Mouse (Mus musculus) thymus, postnatal 0 days (tissue): ENCODE data around the gene Nosip. TPM values are rescaled to one million over a fixed set of nuclear protein-coding genes. Genes with fewer than 3 reads are reported as not detected.

Source experiments
- DNase-seq: peaks from one replicate; pipeline ENCODE4 v3.0.0-alpha.2; 2015; ENCODE audit warnings: low spot score
- polyA plus RNA-seq: library from polyadenylated mRNA; unstranded; fragments of >200 nt; fragmentation: Nextera tagmentation; extraction: Ambion mirVana; gene quantifications from 2 replicates; pipeline ENCODE4 v1.2.1, GENCODE M21; 2015

Nosip gene
- polyA plus RNA-seq, 1 experiment from 2014 or later: 84.4 TPM

DNA sequence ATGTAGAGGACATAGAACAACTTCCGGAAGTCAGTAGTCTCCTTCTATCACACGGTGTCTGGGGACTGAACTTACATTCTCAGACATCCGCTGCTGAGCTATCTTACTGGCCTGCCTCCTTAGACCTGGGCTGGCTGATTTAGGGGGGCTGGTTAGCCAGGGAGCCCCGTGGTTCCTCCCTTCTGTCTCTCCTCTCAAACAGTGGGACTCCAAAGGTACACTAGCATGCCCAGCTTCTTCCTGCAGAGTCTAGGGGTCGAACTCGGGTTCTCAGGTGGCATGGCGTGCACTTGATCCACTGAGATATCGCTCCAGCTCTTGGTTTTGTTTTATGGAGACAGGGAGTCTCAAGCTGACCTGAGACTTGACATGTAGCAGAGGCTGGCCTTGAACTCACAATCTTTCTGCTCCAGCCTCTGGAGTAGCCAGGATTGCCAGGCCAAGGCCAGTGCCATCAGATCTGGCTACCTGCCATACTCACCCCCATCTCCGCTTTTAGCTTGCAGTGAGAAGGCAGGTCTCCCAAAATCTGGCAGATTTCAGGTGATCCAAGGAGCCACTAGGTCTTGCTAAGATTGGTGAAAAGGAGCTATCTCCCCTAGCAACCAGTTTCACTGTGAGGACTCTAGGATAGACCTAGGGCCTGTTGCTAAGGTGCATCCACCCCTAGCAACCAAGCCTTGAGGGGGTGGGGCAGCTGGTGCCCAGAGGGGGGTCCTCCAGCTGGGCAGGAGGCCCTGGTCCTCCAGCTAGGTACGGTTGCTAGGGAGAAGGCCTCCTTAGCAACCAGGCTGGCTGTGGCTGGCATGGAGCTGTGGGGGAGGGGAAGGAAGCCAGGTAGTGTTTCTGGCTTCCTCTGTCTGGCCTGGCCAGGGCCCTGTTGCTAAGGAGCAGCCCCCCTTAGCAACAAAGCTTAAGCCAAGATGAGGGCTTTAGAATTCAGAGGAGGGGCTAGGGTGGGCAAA, 3.3 kb upstream of the Nosip start:
- DNase-seq: no peak

DNA sequence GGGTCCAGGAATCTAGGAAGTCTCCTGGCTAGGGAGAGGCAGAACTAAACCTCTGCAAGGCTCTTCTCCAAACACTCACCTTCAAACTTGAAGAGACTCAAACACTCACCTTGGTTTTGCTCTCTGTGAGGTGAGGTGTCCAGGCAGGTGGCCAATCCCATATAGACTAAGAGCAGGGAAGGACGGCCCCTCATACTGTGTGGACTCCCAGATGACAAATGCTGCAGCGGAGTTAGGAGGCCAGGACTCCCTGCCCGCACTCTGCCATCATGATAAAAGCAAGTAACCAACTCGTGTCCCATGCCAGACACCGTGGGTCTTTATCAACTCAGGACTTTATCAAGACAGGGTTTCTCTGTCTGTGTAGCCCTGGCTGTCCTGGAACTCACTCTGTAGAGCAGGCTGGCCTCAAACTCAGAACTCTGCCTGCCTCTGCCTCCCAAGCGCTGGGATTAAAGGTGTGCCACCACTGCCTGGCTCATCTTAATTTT, 1.6 kb upstream of the Nosip start:
- DNase-seq: no peak

DNA sequence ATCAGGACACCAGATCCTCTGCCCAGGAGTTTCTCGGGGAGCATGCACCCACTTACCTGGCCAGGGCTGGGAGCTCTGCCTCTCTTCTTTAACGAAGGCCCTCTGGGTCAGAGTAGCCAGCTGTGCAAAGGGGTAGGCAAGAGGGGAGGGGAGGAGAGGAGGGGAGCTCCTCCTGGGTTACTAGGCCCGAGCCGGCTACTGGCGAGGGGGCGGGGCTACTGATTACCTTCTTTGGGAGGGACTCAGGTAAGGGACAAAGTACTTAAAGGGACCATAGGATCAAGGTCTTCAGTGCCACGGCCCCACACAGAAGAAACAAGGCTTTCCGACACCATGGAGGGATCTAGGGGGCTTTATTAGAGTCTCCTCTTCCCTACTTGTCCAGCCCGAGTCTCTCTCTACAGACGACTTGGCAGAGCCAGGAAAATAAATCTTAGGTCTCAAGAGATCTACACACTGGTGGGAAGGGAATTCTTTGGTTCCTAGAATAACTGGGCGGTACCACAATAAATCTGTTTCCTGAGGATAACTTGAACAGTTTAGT, 625 bp upstream of the Nosip start:
- no peak for DNase-seq

DNA sequence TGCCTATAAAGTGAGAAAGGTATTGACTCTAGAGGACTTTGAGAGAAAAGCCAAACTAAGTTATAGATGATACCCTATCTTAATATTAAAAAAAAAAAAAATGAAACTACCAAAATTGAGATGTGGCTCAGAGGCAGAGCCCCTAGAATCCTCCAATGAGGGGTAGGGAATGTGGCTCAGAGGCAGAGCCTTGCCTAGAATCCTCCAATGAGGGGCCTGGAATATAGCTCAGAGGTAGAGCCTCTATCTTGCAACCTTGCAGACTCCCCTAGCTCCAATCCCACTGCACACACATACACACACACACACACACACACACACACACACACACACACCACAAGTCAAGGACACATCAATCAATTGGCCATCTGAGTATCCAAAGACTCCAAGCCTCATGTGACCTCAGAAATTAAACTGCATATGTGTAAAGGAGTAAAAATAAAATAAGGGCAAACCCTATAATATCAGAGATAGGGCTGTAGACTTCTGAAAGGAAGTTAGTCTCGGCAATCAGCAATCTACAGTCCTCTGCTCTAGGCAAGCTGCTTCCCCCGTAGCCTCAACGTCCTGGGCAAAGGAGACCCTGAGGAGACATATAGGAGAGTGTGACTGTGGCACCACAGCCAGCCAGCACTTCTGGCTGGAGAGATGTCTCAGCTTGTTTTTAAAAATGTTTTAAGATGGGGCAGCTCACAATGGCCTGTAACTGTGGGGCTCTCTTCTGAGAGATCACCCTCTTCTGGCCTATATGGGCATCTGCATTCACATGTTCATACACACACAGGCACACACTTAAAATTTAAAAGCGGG, 5.2 kb downstream of the Nosip start:
- no peak for DNase-seq

DNA sequence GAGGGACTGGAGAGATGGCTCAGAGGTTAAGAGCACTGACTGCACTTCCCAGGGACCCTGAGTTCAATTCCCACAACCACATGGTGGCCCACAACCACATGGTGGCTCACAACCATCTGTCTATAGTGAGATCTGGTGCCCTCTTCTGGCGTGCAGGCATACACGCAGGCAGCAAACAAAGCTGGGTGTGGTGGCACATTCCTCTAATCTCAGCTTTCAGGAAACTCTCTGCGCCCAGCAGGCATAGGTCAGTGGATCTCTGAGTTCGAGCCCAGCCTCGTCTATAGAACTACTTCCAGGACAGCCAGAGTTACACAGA, 5.7 kb downstream of the Nosip start:
- DNase-seq: peak; percentile 72

DNA sequence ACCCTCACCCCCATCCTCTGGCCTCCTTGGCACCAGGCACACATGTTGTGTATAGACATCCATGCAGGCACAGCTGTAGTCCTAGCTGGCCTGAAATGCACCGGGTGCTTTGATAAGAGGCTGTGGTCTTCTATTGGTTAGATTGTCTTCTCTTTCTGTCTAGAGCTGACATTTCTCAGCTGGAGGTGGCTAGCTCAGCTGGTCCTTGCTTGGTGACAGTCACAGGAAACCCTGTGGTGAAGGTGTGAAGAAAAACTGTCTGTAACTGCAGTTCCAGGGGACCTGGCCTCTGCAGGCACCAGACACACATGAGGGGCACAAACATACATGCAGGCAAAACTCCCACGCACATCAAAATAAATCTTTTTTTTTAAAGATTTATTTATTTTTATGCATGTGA, 7.4 kb downstream of the Nosip start:
- no peak for DNase-seq

DNA sequence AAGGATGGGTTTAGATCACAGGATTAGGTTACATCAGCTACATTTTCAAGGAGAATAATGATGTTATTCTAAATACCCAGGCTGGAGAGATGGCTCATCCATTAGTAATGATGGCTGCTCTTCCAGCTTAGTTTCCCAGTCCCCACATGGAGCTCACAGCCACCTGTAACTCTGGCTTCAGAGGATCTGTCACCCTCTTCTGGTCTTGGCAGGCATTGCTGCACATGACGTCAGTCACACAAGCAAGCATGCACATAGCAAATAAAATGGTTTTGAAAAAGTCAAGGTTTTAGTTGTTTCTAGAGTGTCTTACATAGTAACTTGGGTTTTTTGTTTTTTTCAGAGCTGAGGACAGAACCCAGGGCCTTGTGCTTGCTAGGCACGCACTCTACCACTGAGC, 10.0 kb downstream of the Nosip start:
- no peak for DNase-seq

DNA sequence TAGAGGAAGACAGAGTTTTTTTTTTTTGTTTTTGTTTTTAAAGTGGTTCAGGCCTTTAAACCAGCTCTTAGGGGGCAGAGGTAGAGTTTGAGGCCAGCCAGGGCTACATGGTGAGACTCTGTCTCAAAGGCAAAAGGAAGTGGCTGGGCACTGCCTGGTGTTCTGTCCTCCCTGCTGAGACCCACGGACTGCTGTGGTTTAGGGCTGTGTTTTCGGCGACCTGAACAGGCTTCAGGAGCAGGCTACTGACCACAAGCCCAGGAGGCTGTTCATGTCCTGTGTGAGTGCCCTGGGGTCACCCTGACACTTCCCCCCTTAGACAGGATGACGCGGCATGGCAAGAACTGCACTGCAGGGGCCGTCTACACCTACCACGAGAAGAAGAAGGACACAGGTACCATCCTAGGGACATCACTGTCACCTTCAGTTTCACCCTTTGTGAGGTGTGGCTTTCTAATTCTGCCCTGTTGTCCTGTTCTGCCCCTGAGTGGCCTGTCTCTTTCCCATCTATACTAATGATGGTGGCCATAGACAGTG, 11.0 kb downstream of the Nosip start:
- no peak for DNase-seq

DNA sequence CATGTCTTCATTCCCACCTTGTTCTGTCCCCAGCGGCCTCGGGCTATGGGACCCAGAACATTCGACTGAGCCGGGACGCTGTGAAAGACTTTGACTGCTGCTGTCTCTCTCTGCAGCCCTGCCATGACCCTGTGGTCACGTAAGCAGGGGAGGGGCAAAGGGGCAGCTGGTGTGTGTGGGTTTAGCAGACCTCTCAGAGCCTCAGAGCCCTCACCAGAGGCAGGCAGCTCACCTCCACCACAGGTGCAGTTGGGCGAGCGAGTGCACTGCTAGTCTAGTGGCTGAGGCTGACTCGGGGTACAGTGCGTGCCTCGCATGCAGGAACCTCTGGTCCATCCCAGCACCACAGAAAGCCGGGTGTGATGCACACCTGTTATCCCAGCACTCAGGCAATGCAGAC, 11.7 kb downstream of the Nosip start:
- no peak for DNase-seq

DNA sequence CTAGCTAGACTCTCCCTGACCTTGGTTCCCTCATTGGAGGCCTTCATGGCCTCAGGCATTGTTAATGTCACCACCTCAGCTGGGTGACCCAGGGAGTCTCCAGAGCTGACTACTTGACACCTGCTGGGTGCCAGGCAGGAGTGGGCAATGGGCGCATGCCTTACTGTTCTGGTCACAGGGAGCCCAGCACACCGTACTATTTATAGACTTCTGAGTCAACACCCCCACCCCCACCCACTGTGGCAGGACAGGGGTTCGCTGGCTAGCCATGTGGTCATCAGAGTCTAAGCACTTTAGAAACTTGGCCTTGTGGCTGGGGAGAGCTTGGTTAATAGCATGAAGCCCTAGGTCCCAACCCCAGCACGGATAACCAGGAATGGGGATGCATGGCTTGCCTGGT, 13.2 kb downstream of the Nosip start:
- no peak for DNase-seq

DNA sequence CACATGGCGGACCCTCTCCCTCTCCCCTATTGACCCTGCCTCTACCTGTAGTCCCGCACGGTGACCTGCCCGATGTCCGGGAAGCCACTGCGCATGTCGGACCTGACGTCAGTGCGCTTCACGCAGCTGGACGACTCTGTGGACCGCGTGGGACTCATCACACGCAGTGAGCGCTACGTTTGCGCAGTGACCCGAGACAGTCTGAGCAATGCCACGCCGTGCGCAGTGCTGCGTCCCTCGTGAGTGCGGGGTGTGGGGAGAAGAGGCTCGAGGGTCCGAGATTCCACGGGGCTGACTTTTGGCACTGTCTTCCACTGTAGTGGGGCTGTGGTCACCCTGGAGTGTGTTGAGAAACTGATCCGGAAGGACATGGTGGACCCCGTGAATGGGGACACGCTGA, 14.3 kb downstream of the Nosip start:
- no peak for DNase-seq

DNA sequence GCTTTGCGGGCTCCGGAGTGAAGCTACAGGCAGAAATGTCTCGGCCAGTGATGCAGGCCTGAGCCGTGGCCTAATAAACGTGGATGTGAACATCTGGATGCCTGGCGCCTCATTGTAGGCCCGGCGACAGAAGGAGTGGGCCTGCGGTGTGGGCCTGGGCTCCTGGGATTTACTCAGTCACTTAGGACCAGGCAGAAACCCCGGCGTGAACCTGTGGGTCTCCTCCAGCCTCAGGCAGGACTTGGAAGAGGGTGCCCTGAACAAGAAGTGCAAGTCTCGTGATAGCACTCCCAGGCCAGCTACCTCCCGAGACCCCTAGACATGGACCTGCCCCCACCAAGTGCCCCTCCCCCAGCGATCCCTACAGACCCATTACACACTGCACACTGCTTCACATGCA, 15.1 kb downstream of the Nosip start:
- no peak for DNase-seq

DNA sequence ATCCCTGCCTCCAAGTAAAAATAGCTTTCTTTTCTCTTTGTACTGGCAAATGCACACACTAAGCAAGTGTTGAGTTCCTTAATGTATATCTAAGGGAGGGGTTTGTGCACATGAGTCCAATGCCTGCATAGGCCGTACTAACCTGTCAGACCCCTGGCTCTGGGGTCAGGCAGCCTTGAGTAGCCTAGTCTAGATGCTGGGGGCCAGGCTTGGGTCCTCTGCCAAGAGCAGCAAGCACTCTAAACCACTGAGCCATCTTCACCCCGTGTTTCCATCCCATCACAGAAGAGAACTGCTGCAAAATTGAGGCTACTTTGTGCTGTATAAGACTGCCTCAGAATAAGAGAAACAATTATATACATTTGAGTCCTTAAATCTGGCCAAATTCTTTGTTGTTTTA, 15.6 kb downstream of the Nosip start:
- DNase-seq: no peak

DNA sequence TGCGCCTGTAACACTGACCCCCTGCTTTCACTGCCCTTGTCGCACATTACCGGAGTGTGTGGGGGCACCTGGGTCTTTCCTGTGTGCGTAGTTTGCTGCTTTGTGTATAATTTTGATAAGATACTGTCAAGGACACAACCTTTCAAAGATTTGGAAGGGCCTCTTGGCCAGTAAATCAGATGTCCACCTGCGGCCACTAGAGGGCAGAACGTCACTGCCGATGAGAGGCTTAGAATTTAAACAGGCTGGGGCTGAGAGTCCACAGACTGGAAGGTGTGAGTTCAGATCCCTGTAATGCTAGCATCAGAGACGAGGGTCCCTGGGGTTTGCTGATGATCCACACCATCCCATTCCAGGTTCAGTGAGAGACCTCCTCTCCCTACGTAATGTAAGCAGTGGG, 16.3 kb downstream of the Nosip start:
- DNase-seq: peak; percentile 75

DNA sequence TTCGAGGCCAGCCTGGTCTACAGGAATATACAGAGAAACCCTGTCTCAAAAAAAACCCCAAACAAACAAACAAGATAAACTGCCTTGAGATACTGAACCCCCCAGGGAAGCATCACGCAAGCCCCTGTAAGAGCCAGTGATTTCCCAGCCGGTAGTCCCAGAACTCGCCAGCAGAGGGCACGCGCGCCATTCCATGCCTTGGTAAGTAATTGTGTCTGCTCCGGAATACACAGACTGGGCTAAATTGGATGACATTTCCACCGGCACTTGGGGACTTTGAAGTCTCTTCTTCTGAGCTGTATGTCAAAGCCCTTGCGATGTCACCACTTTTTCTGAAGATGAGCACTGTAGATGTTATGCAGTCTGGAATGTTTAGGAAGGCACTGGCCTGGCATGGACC, 17.6 kb downstream of the Nosip start:
- peak; percentile 91 for DNase-seq

DNA sequence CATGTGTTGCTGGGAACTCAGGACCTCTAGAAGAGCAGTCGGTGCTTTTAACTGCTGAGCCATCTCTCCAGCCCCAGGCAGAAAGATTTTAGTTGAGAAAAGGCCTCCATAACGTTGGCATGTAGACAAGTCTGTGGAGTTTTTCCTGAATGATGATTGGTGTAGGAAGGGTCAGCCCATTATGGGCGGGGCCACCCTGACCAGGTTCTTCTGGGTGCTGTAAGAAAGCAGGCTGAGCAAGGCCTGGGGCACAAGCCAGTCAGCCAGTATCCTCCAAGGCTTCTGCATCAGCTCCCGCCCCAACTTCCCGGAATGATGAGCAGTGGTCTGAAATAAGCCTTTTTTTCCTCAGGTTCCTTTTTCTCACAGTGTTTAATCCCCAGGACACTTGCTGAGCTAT, 18.8 kb downstream of the Nosip start:
- no peak for DNase-seq

DNA sequence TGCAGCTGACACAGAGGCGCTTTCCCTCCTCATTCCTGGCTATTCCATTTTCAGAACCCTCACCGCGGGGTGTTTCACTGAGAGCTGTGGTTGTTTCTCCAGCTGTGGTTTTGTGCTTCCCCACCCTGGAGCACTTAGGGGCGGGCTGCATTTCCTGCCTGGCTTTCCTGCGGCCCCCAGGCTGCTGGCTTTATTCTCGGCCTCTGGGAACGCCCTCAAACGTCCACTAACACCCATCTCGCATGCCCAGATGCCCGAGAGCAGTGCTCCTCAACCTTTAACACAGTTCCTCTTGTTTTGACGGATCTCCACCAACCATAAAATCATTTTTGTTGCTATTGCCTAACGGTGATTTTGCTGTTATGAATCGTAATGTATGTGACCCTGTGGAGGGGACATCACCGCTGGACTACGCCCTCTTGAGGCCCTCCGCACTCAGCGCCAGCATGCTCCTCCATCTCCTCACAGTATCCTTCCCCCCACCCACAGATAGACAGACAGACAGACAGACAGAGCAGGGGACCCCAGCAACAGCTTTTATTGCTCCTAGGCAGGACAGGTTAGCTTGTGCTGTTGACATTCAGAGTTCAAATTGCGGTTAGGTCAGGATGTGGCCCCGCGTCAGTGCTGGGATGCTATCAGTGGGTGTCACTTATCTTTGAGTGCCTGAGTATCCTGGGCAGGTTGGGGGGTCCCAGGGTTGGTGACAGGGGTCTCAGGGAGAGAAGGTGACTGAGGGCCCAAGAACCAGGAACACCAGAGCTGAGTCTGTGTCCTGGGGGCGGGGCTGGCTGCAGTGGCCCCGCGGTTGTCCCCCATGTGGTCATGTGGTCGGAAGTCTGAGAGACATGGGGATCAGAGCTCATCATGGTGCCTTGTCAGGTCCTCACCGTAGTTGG, 20.4 kb downstream of the Nosip start:
- peak; percentile 62 for DNase-seq

DNA sequence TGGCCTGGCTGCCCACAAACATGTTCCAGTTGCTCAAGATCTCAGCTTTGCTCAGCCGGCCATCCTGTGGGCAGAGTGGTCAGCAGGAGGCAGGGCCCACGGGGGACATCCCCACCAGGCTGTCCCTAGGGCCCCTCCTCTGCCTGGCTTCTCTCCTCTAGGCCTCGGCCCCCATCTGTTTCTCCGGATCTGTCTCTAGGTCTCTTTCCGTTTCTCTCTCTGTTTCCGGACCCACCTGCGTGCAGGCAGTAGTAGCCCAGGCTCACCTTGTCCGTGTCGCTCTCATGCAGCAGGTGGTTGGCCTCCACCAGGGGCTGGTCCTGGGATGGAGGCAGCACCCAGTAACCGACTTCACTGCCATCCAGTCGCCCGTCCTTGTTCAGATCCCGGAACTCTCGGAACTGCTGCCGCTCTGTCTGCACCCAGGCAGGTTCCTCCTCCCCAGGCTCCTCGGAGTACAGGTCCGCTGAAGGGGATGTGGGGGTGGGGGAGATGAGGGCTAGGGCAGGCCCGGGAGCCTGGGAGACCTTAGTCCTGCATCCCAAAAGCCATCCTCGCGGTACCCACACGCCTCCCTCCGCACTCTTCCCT, 21.2 kb downstream of the Nosip start:
- peak; percentile 53 for DNase-seq

DNA sequence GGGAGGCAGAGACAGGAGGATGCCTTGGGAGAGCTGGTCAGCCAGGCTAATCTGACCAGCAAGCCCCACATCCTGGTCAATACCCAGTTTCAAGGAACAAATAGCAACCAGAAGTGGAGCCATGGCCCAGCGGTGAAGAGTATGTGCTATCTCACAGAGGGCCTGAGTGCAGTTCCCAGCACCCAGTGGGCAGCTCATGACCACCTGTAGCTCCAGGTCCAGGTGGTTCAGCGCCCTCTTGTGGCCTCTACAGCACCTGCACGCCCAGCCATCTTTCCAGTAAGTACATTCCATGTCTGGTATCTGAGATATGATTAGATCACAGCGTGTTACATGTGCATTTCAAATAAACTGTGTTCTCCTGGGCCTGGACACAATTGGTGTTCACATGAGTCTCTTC, 23.9 kb downstream of the Nosip start:
- DNase-seq: no peak

DNA sequence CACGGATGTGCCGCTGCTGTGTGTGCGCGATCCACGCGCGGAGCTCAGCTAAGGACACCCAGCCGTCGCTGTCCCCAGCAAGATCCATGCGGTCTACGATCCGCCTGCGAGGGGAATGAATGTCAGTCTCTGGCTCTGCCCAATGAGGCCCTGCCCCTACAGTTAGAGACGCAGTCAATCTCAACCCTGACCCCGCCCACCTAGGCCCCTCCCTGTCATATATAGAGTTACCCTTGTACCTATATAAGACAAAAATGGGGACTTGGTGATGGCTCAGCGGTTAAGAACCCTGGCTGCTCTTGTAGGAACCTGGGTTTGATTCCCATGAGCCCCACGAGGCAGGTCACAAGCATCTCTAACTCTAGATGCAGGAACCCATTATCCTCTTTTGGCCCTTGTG, 26.4 kb downstream of the Nosip start:
- DNase-seq: no peak
